Comparison of ENCODE assay signal across 13 mouse cellular contexts in genomic region chr11:4318011-4318410, GRCm38 (mm10).
"Had no signal": no experiment of that assay in that cellular context is flagged by ENCODE, and none has a peak within 500 bp of the region (broad histone marks: within the 10 kb centered on the region; RNA-seq: fewer than 3 reads in every experiment).

No protein-coding gene starts in this region.

- DNase-seq: kidney, adult 8-10 months; kidney, postnatal 25 days; layer of hippocampus, postnatal 36 days; right cerebral cortex, adult 18-20 months; thymus, adult 18-20 months; thymus, postnatal 14 days had no signal

- H3K4me1 ChIP-seq: limb, embryonic 15.5 days; liver, embryonic 12.5 days; lung, embryonic 15.5 days; midbrain, embryonic 12.5 days; neural tube, embryonic 15.5 days had no signal

- H3K4me3 ChIP-seq: limb, embryonic 15.5 days; liver, embryonic 12.5 days; lung, embryonic 15.5 days; midbrain, embryonic 12.5 days; neural tube, embryonic 15.5 days had no signal

- ATAC-seq: intestine, postnatal 0 days; liver, embryonic 12.5 days; midbrain, embryonic 16.5 days had no signal
